Mouse (Mus musculus) kidney, adult 8-10 months (tissue): ENCODE data around the gene Sgk1.

Experiments used
- DNase-seq, 2 experiments: peaks; one replicate each; pipeline ENCODE4 v3.0.0; 2022

Sgk1 gene

DNA sequence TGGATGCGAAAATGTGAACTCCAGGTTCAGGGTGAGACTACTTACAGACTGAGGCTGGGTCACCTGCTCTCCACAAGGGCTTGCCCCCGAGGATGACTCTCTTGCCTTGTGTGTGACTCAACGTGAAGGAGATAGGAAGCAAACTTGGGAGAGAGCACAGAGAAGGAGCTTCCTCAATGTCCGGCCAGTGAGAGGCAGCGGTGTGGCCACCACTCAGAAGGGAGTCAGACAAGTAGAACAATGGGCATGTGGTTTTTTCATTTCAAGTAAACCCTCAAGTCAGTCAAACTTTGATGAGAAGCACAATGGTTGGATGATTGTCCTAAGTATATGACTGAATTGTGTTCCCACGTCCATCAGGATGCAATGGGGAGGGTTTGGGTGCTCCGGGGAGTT, 36.8 kb downstream of the Sgk1 start:
- DNase-seq = no peak

DNA sequence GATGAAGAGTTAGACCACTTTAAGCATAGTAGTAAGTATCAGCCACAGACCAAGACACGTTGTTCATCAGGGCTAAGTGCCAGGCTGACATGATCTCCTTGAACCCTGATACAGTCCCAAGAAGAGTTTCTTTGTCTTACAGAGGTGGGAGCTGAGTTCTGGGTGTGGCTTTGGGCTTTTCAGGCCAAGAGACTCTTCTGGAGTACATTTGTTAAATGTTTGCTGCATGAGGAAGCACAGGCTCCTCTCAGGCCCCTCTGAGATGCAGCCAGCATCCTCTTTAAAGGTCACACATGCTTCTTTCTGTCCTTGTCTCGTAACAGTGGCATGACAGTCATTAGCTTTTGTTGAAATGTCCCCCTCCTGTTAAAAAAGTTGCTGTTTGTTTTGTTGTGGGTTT, 38.6 kb downstream of the Sgk1 start:
- DNase-seq = no peak

DNA sequence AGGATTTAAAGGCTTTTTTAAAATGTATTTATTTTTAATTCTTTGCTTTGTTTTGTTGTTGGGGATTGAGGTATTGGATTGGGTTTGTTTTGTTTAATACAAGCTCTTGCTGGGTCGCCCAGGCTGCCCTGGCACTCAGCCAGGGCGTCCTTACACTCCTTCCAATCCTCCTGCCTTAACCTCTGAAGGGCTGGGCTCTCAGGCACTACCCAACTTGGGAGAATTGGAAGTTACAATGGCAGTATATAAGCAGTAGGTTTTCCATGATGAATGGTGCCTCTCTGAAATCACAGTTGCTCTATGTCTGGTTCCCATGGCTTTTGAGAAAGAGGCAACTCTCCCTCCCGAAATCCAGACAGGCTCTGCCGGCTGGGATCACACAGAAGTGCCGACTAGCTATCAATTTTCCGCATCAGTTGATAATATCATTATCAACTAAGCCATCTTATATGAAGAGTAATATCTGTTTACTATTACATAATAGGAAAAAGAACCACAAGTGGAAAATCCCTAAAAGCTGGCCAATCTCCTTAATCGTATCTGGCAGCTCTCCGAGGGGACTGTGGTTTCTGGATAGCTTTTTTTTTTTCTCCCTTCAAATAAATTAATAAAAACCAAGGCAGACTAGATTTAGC, 40.8 kb downstream of the Sgk1 start:
- DNase-seq = no peak

DNA sequence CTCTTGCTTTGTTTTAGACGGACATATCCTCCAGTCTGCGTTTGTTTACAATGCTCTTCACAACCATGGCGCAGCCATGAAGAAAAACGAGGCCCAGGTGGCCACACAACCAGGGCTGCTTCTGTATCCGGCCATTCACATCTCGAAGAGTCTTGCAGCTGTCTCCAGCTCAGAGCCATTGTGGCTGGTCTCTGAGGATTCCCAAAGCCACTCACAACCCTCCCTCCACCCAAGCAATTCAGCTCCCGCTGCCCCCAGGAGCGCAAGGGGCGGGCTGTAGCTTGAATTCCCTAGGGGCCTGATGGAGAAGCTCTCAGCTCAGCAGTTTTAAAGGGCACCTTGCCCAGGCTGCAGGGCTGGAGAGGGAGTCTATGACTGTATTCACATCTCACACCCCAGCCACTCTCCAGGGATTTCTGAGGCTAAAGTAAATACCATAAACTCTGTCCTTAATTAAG, 41.5 kb downstream of the Sgk1 start:
- DNase-seq = peak; percentile 16 to 20

DNA sequence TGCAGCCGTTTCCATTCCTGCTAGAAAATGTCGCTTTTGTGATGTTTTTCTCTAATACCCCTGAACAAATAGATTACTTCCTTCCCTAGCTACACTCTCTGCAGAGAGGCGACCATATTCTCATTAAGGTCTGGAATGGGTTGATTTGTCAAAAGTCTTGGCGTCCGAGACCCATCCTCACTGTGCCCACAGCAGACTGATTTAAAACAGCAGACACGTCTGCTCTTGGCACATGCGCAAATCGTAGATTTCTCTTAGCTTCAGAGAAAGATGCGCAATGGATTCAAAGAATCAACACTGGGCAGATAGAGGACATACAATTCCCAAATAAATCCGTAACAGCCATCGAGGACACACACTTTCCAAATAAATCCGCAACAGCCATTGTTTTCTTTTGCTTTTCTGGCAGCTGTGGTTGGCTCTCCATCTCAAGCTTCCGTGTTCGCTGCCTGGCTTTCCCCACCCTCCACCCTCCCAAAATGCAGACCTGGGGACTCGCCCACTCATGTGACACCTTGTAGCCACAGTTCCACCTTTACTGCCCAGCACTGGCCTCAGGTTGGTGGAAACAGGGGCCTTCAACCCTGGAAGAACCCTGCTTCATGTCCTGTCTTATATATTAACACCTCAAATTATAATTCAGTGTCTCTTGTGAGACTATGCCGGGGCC, 42.2 kb downstream of the Sgk1 start:
- DNase-seq = no peak

DNA sequence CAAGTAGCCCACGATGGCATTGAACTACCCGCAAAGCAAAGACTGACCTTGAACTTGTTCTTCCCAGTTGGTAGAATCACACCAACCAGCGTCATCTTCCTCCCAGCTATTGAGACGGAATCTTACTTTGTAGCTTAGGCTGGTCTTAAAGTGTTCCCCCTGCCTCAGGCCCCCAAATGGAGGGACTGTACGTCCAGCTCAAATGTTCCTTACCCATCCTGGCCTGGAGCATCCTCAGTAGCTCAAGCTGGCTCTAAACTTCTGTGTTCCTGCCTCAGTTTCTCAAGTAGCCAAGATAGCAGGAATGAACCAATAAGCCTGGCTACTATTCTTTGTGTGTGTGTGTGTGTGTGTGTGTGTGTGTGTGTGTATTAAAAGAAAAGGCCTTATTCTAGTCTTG, 45.0 kb downstream of the Sgk1 start:
- no peak for DNase-seq

DNA sequence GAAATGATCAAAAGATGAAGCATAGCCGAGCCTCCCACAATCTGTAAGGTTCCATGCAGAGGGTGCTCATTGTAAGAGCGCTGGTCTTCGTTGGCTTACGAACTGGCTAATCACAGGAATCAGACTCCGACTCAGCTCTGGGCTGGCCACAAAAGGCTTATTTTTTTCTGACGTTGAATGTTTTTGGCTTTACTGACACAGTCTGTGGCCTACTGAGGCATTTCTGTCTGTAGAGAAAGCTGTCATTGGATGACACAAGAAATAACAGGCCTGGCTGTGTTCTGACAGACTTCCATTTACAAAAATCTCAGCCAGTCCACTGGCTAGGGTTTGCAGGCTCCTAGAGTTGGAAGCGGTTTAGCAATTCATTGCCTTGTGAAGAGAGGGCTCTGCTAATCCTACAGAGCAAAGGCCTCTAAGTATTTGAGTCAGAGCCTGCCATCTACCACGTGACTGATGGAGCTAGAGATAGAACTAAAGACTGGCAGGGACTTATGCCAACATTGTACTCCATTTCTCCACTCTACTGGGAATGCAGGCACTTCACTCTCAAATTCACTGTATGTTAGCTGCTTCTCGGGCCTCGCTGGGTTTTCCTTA, 48.9 kb downstream of the Sgk1 start:
- no peak for DNase-seq

DNA sequence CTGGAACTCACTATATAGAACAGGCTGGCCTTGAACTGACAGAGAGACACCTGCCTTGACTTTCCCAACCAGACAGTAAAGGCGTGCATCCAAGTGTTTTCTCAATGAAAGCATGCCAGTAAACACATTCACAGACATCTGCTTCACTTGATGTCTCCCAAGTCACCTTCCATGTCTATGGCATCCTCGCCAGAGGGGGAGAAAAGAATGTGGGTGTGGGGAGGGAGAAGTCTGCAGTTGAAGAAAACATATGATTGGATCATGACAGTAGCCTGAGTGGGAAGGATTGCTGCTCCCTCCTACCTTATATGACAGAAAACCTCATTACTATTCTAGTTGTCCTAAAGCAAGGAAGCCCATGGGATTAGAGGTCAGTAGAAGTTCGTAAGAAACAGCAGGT, 50.8 kb downstream of the Sgk1 start:
- no peak for DNase-seq

DNA sequence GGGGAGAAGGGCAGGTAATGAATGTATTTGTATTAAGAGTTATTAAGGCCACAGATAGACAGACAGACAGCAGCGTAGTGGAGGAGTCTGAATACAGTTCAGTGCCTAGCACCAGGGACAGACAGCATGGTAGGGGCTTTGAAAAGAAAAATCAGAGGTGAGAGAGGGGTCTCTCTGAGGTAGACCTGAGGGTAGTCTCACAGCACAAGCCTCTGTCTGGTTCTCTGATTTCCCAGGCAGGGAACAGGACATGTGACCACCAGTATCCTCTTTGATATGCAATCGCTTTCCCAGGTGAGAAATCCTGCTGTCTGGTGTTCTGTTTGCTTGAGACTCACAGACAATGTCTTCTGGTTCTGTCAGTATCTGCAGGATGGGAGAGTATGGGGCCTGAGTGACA, 52.8 kb downstream of the Sgk1 start:
- DNase-seq = no peak

DNA sequence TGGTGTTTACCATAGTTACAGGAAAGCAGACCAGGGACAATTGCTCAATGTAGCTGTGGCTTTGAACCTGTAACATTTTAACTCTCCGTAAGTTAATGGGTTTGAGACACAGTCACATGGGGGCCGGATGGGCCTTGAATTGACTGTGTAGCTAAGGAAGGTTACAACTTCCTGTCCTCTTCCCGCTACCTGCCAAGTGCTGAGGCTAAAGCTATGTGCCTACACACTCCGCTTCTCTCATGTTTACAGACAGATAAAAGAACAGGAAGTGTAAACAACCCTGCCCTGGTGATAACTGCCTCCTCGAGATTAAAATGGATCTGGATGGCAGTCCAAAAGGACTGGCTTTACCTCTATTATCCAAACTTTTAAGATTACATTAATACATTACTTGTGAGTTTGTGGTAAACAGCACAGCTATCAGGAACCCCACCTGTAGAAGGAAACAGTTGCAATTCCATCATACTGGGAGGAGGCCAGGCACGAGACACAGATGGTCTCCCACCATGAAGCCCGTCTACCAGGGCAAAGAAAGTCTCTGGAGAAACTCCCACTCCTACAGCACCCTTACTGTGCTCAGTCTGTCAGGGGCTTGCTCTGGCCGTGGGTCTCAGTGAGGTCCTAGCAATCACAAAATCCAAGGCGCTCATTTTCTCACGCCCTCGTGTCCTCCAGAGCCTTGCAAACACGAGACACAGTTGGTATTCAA, 54.7 kb downstream of the Sgk1 start:
- DNase-seq = peak; percentile 32 to 46

DNA sequence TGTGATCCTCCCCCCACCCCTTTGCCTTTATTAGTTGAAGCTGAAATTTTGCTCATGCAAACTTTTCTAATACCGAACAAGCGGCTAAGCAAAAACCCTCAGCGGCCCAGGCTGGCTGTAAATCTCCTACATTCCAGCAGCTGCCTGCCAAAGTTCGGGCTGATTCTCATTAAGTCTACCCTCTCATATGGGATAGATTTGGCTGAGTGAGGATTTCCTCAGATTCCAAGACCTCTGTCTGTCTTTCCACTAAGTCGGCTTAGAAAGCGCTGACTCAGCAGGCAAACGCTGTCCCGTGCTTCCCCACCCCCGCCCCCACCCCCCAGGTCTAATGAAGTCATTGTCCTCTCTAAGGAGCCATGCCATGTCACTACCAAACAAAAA, 55.2 kb downstream of the Sgk1 start:
- peak; percentile 37 to 46 for DNase-seq

DNA sequence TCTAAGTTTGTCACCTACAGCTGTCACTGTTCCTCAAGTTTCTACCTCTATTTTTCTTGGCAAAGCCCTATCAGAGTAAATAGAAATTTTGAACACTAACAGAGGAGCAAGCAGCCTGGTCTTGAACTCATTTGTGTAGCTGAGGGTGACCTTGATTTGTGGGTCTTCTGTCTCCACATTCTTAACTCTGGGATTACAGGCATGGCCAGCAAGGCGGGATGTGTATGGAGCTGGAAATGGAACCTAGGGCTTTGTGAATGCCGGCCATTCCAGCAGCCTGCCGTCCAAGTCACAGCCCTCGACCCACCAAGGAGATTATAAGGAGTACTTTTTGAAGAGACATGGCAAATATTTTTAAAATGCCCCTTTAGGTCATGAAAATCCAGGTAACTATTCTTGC, 56.2 kb downstream of the Sgk1 start:
- DNase-seq = no peak

DNA sequence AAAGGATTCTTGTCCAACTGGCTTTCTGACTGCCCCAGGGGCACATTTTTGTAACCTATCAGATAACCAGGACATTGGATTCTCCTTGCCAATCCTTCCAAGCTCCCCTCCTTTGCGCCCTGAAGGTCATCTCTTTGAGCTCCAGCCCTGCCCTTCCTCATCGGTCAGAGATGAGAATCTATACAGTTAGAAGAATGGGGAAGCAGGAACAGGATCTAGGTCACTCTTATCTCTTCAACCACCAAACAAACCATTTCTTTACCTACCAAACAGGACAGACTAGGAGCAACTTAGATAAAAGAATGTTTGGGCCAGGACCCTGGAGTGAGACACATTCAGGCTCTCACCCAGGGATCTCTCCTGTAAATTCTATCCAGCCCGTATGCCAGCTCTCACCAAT, 59.3 kb downstream of the Sgk1 start:
- no peak for DNase-seq

DNA sequence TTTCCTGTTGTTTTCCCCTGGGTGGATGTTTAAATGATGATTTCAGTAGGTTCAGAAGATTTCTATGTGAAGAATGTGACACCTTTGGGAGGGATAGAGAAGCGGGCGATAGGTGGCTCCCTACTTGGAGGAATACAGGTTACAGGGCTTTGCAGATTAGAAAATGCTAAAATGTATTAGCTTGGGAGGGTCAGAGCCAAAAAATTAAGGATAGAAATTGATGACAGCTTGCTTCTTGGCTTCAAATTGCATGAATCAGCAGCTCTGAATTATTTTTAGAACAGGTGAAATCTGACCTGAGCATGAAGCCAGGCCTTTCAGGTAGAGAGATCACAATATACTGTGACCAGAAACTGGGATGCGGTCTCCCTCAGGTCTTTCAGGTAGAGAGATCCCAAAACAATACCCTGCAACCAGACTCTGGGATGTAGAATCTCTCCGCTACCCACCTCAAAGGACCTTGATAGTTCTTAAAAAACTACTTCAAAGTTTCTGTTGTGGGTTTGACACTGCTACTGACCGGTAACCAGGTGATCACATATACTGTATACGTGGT, 61.2 kb downstream of the Sgk1 start:
- no peak for DNase-seq

DNA sequence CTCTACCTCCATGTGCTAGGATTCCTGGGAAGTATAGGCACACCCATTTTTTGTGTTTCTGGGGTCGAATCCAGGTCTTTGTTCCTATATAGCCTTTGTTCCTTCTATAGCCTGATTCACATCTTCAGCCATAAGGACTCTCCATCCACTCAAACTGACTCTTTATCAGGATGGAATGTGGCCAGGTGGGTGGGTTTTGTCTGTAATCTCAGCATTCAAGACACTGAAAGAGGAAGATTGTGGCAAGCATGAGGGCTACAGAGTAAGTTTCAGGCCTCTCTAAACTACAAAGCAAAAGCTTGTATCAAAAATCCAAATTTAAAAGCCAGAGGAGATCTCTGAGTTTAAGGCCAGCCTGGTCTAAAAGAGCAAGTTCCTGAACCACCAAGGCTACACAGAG, 63.2 kb downstream of the Sgk1 start:
- DNase-seq = no peak

DNA sequence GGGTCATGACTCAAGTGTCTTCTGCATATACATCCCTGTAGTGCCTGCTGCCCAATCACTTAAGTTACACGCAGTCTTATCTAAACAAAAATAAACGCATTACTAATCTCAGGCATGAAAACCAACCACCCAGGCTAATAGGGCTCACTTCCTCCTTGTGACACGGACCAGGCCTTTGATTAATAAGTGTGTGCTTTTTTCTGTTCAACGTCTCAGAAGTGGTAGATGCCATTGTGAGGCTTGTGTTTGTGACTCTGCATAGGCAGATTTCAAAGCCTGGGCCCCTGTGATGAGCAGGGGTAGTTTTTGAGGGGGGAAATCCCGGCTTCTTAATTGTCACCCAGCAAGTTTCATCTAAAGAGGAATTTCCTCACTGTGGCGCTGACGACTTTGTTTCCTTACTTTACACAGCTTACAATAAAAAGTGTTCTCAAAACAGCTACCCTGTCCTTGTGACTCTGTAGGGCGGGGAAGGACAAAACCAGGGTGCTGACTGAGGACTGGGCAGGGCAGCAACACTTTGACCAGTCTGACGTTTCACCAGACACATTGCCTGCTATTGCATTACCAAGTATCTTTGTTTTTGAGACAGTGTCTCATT, 64.9 kb downstream of the Sgk1 start:
- no peak for DNase-seq

DNA sequence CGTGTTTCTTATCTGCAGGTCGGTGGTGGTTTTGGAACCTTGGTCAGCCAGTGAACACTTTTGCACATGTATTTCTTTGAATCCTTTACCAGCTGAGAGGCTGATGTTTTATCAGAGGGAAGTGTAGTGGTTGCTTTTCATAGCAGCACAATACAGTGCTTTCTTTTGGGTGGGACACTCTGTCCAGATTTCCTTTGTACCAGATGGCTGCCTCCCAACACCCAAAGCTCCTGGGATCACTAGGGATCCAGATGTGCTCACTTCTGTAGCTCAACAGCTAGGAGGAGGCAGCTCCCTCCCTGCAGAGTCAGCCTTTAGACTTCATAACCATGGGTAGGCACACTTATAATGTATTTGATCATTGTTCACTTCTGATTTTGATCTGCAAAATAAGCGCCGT, 70.5 kb downstream of the Sgk1 start:
- no peak for DNase-seq

DNA sequence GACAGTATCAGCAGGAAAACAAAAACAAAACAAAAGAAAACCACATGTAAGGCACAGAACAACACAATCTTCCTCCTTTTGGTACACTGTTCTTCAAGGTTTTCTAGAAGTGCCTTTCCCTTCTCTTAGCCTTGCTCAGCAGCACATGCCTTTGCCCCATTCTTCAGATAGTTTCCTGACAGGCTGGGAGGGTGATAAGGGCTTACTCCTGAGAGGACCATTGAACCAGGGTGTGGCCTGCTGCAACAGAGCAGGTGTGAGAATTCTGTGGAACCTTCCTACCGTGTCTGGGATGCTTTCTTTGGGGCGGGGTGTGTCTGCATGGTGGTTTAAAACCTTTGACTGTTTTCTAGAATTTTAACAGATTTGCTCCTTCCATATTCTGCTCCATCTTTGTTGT, 79.1 kb downstream of the Sgk1 start:
- no peak for DNase-seq

DNA sequence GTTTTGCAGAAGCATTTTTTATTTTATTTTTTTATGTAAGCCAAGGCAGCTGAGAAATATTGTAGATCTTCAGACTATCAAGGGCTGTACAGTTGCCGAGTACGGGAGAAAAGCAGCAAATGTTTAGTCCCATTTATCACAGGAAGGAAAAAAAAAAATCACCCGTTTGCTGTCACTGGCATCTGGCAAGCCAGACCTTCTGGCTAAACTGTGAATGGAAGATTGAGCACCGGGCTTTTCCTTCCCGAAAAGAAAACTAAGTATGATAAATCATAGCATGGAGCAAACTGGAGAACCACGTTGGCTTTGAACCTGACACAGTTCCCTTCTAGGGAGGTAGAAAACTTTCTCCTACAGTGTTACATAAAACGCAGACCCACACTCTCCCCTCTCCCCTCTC, 81.0 kb downstream of the Sgk1 start:
- DNase-seq = peak; percentile 7 to 9

DNA sequence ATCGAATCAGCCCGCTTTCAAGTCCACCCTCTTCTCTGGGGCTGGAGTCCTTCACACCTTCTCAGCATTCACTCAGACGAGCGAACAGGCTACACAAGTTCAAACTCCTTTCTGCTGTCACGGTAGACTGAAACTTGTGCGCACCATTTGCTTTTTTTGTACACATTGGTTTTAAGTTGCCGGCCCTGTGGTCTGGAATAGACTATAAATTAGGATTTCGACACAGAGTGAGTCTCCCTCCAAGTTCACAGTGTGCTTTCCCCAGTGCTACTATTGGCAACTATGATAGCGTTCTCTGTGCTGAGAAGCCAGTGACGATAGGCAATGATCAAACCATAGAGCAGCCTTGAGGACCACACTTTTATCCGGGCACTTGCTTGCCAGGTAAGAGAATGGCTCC, 91.7 kb downstream of the Sgk1 start:
- no peak for DNase-seq

DNA sequence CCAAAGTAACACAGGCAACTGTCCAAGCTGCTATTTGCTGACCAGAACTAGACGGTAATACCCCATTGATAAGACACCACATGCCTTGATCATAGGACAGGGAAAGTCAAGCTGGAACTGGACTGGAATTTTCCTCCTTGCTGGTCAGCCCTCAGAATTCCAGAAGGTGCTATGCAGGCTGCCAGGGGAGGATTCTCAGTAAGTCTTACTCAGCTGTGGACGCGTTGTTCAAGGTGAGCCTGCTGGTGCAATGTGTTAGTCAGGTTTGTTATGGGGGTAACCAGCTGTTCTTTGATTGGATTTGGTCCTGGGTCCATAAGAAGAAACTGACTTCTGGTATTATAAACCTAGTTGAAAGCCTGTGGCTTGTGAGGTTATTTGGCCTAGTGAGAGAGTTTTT, 92.8 kb downstream of the Sgk1 start:
- no peak for DNase-seq

DNA sequence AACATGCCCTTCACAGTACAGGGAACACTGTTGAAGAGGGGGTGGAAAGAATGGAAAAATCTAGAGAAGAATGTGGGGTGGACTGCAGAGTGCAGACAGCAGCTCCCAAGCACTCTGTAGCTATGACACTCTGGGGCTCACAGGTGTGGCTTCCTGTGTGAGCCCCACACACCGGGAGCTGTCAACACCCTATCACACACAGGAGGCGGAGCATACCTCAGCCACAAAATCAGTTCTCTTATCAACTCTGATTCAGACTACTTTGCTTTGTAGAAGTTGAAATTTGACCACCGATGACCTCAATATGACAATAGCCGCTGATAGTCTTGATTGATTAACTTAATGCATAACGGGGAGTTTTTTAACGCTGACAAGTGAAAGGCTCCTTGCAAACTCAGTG, 93.4 kb downstream of the Sgk1 start:
- no peak for DNase-seq

DNA sequence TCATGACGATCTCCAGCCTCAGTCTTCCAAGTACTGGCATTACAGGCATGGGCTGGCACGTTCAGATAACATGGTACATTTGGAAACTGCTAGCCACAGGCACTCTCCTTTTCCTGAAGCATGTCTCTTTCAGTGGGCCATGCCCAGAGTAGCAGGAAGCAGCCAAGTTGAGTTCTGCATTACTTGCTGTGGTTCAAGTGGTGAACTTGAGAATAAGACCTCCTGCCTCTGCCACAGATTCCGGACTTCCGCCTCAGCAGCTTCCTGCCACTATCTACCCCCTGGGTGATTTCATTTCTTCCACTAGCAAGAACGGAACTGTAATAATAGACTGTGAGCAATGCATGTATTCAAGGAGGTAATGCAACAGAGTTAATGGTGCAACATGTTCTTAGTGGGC, 94.3 kb downstream of the Sgk1 start:
- DNase-seq = no peak
